Mouse (Mus musculus) heart, embryonic 11.5 days (tissue): ENCODE measurements around the gene Pmepa1. TPM values are rescaled to one million over a fixed set of nuclear protein-coding genes. Genes with fewer than 3 reads are reported as not detected.

Experiments
- ATAC-seq: fragments of 200-750 bp; cut with Nextera tagmentation; replicated peaks from 2 replicates; pipeline ENCODE4 v1.8.0; 2017; ENCODE audit warnings: moderate library complexity; ENCODE audit not compliant: insufficient number of reproducible peaks, low FRiP score, low TSS enrichment
- H3K27ac ChIP-seq: fragments of 300-500 bp; sonication (generic); 2 replicates; pipeline ENCODE4 v1.5.1; 2014; ENCODE audit warnings: mild to moderate bottlenecking, low read depth, low read length
- H3K27me3 ChIP-seq: fragments of 300-500 bp; sonication (generic); 2 replicates; pipeline ENCODE4 v1.6.1; 2014; ENCODE audit warnings: mild to moderate bottlenecking, low read length, mixed read lengths; ENCODE audit not compliant: control insufficient read depth, insufficient read depth
- H3K36me3 ChIP-seq: fragments of 300-500 bp; sonication (generic); 2 replicates; pipeline ENCODE4 v1.6.1; 2014; ENCODE audit warnings: mild to moderate bottlenecking, low read length, moderate library complexity, mixed read lengths; ENCODE audit not compliant: control insufficient read depth, insufficient read depth
- H3K4me1 ChIP-seq: fragments of 300-500 bp; sonication (generic); 2 replicates; pipeline ENCODE4 v1.6.1; 2014; ENCODE audit warnings: low read length; ENCODE audit not compliant: control insufficient read depth, insufficient read depth
- H3K4me2 ChIP-seq: fragments of 300-500 bp; sonication (generic); 2 replicates; pipeline ENCODE4 v1.6.1; 2014; ENCODE audit warnings: mild to moderate bottlenecking, moderate library complexity
- H3K4me3 ChIP-seq: fragments of 300-500 bp; sonication (generic); 2 replicates; pipeline ENCODE4 v1.5.1; 2014; ENCODE audit warnings: low read depth, low read length
- H3K9ac ChIP-seq: fragments of 300-500 bp; sonication (generic); 2 replicates; pipeline ENCODE4 v1.6.1; 2014; ENCODE audit warnings: mild to moderate bottlenecking, low read depth, low read length, moderate library complexity
- H3K9me3 ChIP-seq: fragments of 300-500 bp; sonication (generic); replicated peaks from 2 replicates; pipeline ENCODE4 v1.6.1; 2016; ENCODE audit warnings: low read length; ENCODE audit not compliant: control insufficient read depth
- WGBS: fragments of 180-500 bp; shearing (Covaris S2); extraction: QIAGEN DNeasy Blood & Tissue Kit; methylation state at CpG from one replicate; pipeline ENCODE4 v1.1.7; 2014; ENCODE audit not compliant: insufficient replicate concordance; 5-methylcytosine and 5-hydroxymethylcytosine counted together
- polyA plus RNA-seq: library from polyadenylated mRNA; unstranded; fragments of >200 nt; fragmentation: Nextera tagmentation; extraction: Ambion mirVana; gene quantifications from 2 replicates; pipeline ENCODE4 v1.2.1, GENCODE M21; 2014

Pmepa1 gene
- 3.8 and 4.7 TPM in 2 replicates for polyA plus RNA-seq

GRCm38 (mm10) chr2:173276409-173276808 is at the start of gene Pmepa1:
Gene Pmepa1 (minus strand): TSS chr2:173276533.
- peaks cover 27% of the 10 kb centered on the region for H3K4me1 ChIP-seq
- H3K9me3 ChIP-seq, result no peaks in the 10 kb centered on the region
- H3K4me3 ChIP-seq, result peak within 1 kb of the TSS; percentile 87
- peak; percentile 87 for ATAC-seq
- no peaks in the 10 kb centered on the region for H3K36me3 ChIP-seq
- peak within 1 kb of the TSS; percentile 93 for H3K9ac ChIP-seq
- H3K27ac ChIP-seq, result peak within 1 kb of the TSS; percentile 89
- H3K4me2 ChIP-seq, result peak within 1 kb of the TSS; percentile 87
- under 1% methylated on average over 53 of the region's 61 CpGs for WGBS
- peaks cover 8% of the 10 kb centered on the region; the same call in 1 of the 2 replicates for H3K27me3 ChIP-seq

GRCm38 (mm10) chr2:173321754-173322153 is 45.4 kb upstream of the Pmepa1 start:
- Histone ChIP-seq H3K27ac (no peak overlapping the region), H3K36me3 (no peaks in the 10 kb centered on the region), H3K4me2 (no peak overlapping the region), H3K9me3 (no peaks in the 10 kb centered on the region), H3K27me3 (no peaks in the 10 kb centered on the region), H3K4me1 (no peaks in the 10 kb centered on the region), H3K4me3 (no peak overlapping the region), H3K9ac (no peak overlapping the region)
- 90% methylated on average over 6 of the region's 6 CpGs for WGBS
- no peak for ATAC-seq

DNA sequence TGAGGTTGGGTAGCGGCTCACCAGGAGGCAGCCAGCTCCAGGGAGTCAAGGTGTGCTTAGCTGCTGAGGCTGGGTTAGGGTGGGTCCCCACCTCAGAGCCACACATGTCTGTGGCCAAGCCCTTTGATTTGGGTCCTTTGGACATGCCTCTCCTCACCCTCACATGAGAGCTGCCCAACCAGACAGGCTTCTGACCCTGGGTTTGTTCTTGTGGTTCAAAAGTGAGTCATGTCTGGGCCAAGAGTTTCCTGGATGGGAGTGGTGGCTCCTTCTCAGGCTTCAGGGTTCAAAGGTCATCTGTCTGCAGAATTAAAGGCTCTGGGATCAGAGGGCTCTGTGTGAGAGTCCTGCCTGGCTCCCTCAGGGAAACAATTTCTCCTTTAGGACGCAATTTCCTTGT is 44.9 kb upstream of the Pmepa1 start:
- 71% methylated on average over 2 of the region's 2 CpGs for WGBS
- Histone ChIP-seq H3K4me3 (no peak overlapping the region), H3K27me3 (no peaks in the 10 kb centered on the region), H3K4me2 (no peak overlapping the region), H3K4me1 (no peaks in the 10 kb centered on the region), H3K27ac (no peak overlapping the region), H3K36me3 (no peaks in the 10 kb centered on the region), H3K9ac (no peak overlapping the region), H3K9me3 (no peaks in the 10 kb centered on the region)
- ATAC-seq, result no peak

GRCm38 (mm10) chr2:173314291-173314690 is 38.0 kb upstream of the Pmepa1 start:
- H3K9ac ChIP-seq, result no peak overlapping the region
- no peaks in the 10 kb centered on the region for H3K4me1 ChIP-seq
- H3K27ac ChIP-seq, result no peak overlapping the region
- no peaks in the 10 kb centered on the region for H3K36me3 ChIP-seq
- no CpG with 5 or more reads among the region's 1 CpGs for WGBS
- no peaks in the 10 kb centered on the region for H3K9me3 ChIP-seq
- no peaks in the 10 kb centered on the region for H3K27me3 ChIP-seq
- ATAC-seq, result no peak
- H3K4me3 ChIP-seq, result no peak overlapping the region
- H3K4me2 ChIP-seq, result no peak overlapping the region

DNA sequence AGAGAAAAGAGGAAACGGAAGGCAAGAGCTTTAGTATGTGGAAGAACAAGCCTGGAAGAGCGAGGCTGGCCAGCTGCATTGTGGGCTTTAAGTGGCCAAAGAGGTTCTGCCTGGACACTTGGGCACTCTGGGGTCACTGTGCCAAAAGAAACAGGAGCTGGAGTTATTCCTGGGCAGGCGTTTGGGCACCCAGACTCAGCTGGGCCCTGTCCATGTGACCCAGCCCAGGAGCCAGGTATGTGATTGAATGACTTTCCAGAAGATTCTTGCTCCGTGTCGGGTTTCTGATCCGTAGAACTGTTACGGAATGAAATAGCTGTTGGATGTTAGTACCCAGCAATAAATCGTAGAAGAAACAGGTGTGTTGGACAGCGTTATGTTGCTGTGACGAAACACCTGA is 32.2 kb upstream of the Pmepa1 start:
- H3K36me3 ChIP-seq, result no peaks in the 10 kb centered on the region
- H3K4me3 ChIP-seq, result no peak overlapping the region
- no peaks in the 10 kb centered on the region for H3K9me3 ChIP-seq
- no peak overlapping the region for H3K9ac ChIP-seq
- WGBS, result 90% methylated on average over 10 of the region's 10 CpGs
- no peak overlapping the region for H3K4me2 ChIP-seq
- H3K27me3 ChIP-seq, result peaks cover 8% of the 10 kb centered on the region
- no peak overlapping the region for H3K27ac ChIP-seq
- ATAC-seq, result no peak
- H3K4me1 ChIP-seq, result peaks cover 12% of the 10 kb centered on the region

- H3K36me3 ChIP-seq, result no peaks in the 10 kb centered on the region
- ATAC-seq, result no peak
- H3K4me3 ChIP-seq, result no peak overlapping the region
- WGBS, result 23% methylated on average over 4 of the region's 4 CpGs
- no peaks in the 10 kb centered on the region for H3K9me3 ChIP-seq
- H3K27me3 ChIP-seq, result peaks cover 8% of the 10 kb centered on the region
- no peak overlapping the region for H3K27ac ChIP-seq
- H3K4me1 ChIP-seq, result peaks cover 12% of the 10 kb centered on the region
- peak overlapping the region; percentile 52; the same call in 1 of the 2 replicates for H3K4me2 ChIP-seq
- no peak overlapping the region; the same call in 1 of the 2 replicates for H3K9ac ChIP-seq
Measured at GRCm38 (mm10) chr2:173307984-173308383, 31.7 kb upstream of the Pmepa1 start.

DNA sequence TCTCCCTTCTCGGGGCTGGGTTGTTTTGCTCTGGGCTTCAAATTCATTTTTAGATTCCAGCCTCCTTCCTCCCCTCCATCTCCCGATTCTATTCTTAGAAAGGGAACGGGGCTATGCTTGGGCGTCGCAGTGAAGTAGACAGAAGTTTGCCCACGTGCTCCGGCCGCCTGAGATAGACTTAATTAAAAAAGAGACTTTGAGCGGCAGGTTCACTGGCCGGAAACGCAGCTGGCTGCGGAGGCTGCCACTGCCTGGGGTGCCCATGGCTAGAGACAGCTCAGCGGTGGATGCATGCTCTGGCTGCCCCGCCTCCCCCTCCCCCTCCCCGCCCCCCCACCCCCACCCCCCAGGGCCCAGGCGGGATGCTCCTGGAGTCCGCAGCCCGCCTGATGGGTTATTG is 31.2 kb upstream of the Pmepa1 start:
- Histone ChIP-seq H3K9me3 (no peaks in the 10 kb centered on the region), H3K4me2 (peak overlapping the region; percentile 52), H3K27me3 (peaks cover 8% of the 10 kb centered on the region), H3K36me3 (no peaks in the 10 kb centered on the region), H3K27ac (peak overlapping the region; percentile 35; the same call in 1 of the 2 replicates), H3K4me1 (peaks cover 12% of the 10 kb centered on the region), H3K9ac (no peak overlapping the region), H3K4me3 (0 out of 2 replicates have a peak overlapping the region, but pooled peaks have one; percentile 3)
- WGBS, result 4% methylated on average over 15 of the region's 18 CpGs
- peak; percentile 58 for ATAC-seq

- Histone ChIP-seq H3K4me2 (peak overlapping the region; percentile 52), H3K9me3 (no peaks in the 10 kb centered on the region), H3K27me3 (peaks cover 8% of the 10 kb centered on the region), H3K4me3 (0 out of 2 replicates have a peak overlapping the region, but pooled peaks have one; percentile 3), H3K9ac (no peak overlapping the region), H3K27ac (peak overlapping the region; percentile 35), H3K36me3 (no peaks in the 10 kb centered on the region), H3K4me1 (peaks cover 12% of the 10 kb centered on the region)
- 32% methylated on average over 9 of the region's 11 CpGs for WGBS
- peak; percentile 24; the same call in 1 of the 2 replicates for ATAC-seq
Measured at GRCm38 (mm10) chr2:173306734-173307525, 30.6 kb upstream of the Pmepa1 start.
